Mouse (Mus musculus) lung, postnatal 25 days (tissue): Measurements from ENCODE around the gene Magi1.

Experiments used
- DNase-seq: peaks from one replicate; pipeline ENCODE4 v3.0.0; 2022; ENCODE audit warnings: low spot score

Magi1 gene

GRCm38 (mm10) chr6:93983551-93983950 lies 300.2 kb downstream of the Magi1 start:
- DNase-seq: no peak

- no peak for DNase-seq
Measured at GRCm38 (mm10) chr6:93981211-93981610, 302.5 kb downstream of the Magi1 start.

DNA sequence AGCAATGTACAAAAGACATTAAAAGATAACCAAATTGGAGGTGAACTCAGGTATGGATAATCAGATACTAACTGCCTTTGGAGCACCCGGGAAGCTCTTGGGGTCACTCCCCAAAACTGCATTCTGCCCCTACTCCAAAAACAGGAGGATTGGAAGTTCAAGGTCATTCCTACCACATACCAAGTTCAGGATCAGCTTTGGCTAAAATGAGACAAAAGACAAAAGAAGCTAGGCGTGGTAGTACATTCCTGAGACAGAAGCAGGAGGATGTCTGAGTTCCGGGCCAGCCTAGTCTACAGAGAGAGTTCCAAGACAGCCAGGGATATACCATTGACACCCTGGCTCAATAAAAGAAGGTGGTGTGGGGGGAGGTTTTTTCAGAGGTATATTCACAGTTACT lies 304.5 kb downstream of the Magi1 start:
- no peak for DNase-seq

- no peak for DNase-seq
Measured at GRCm38 (mm10) chr6:93968721-93969120, 315.0 kb downstream of the Magi1 start.

DNA sequence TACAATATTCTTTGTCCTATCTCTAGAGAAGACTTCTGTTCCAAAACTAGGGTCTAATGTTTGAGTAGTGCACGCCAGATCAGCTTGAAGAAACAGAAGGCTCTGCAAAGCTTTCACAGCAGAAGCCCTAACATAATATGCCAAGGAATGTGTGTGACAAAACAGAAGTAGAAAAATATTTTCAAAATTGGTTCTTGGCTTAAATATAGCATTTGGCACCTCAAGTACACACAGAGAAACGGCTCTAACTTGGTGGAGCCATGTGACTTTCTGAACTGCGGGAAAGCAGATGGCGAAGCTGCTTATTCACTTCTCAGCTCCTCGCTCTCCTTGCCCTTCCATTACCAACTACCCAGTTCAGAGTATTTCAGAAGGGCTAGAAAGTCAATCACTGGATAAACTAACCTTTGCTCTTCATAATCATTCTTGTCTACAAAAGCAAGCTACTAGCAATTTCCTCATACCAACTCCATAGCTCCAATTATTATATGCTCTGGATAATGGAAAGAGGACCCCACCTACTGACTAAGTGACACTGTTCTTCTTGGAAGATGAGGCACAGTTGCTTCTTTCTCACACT lies 320.9 kb downstream of the Magi1 start:
- DNase-seq: no peak

- no peak for DNase-seq
Measured at GRCm38 (mm10) chr6:93961782-93962181, 321.9 kb downstream of the Magi1 start.

GRCm38 (mm10) chr6:93957172-93957571 lies 326.5 kb downstream of the Magi1 start:
- no peak for DNase-seq

- DNase-seq: no peak
Measured at GRCm38 (mm10) chr6:93946612-93947011, 337.1 kb downstream of the Magi1 start.

DNA sequence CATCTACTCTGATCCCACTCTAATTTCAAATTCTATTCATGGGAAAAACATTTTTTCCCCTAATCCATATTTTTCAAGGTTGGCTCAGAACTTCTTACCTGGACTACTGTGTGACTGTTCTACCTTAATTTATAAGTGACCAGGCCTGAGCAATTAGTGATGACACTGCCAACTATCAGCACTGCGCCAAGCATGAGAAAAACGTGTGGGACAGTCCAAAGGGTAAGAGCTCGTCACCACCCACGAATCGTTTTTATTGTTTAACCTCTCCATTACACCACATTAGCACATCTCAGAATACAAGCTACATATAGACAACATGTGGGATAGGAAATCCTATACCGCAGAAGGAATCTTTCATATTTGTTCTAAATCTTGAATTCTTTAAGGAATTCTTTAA lies 347.4 kb downstream of the Magi1 start:
- no peak for DNase-seq

GRCm38 (mm10) chr6:93935793-93936192 lies 347.9 kb downstream of the Magi1 start:
- no peak for DNase-seq

DNA sequence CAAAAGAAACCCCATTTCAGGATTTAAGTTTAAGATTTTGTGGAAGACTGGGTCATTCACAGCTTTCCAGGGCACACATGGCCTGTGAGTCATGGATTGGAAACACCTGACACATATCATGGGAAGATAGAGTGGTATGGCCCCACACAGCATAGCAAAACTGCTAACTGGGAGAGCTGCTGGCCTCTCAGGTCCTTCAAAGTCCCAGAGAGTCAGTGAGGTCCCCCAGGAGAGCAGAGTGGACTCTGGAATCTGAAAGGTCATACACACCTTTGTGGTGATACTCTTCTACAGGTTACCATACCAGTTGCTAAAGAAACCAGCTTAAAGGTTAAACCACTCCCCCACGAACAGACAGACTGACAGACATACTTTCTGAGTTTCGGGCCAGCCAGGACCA lies 349.0 kb downstream of the Magi1 start:
- no peak for DNase-seq

- no peak for DNase-seq
Measured at GRCm38 (mm10) chr6:93924568-93924967, 359.1 kb downstream of the Magi1 start.

GRCm38 (mm10) chr6:93923972-93924371 lies 359.7 kb downstream of the Magi1 start:
- DNase-seq: no peak

DNA sequence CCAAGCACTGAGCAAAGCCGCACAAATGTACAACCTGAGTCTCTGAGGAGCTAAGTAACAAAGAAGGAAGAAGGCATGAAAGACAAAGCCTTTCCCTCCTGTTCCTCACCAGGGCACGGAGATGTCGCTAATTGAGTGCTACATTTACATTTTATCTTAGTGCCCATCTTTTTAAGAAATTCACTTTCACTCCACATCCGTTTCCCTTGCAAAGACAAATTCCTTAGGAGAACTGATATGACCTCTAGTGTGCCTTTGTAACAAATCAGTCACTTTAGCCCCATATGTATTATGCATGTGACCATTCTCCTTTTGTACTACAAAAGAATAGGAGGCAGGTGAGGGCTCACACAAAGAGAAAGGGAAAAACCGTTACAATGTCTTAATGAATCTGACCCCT lies 360.4 kb downstream of the Magi1 start:
- DNase-seq: no peak

DNA sequence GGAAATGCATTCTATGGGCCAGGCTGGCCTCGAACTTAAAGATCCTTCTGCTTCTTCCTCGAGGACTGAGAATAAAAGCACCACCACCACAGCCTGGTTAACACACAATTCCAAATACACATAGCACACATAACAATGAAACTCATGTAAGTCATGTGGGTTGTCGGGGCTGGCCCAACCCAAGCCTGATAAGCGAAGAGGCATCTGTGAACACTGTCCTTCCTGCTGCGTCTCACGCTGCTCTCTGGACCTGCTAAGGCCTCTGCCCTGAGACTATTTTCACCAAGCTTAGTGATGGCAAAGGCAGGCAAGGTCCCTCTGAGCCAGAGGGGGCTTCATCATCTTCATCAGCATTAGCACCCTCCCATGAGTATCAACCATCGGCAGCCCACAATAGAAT lies 360.8 kb downstream of the Magi1 start:
- no peak for DNase-seq

- DNase-seq: no peak
Measured at GRCm38 (mm10) chr6:93913226-93913861, 370.4 kb downstream of the Magi1 start.

DNA sequence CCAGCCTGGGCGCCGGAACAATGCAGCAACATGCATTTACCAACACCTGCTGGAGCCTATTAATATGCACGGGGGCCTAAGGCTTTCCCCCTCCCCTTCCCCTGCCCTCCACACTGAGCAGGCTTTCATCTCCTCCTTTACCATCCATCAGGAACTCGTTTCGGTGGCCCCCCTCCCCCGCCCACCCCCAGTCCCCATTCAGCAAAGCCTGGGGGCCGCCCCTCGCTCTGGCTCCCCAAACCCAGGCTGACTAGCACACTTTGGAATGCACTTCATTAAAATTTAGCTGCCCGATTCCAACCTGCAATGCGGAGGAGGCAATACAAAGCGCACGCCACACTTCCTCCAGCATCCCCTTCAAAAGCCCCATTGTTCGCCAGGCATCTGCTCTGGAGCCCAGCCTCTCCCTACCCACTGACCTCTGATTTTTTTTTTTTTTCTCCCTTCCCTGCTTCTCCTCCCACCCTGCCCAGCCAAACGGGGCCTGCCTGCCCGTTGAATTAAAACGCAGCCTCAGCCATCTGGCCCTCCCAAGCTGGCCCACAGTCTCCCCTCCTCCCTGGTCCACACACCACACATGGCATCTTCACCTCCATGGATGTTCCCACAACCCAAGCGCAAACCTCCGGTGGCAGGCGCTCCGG lies 371.0 kb downstream of the Magi1 start:
- no peak for DNase-seq

GRCm38 (mm10) chr6:93912003-93912581 lies 371.6 kb downstream of the Magi1 start:
- no peak for DNase-seq

GRCm38 (mm10) chr6:93911420-93911819 lies 372.3 kb downstream of the Magi1 start:
- no peak for DNase-seq

DNA sequence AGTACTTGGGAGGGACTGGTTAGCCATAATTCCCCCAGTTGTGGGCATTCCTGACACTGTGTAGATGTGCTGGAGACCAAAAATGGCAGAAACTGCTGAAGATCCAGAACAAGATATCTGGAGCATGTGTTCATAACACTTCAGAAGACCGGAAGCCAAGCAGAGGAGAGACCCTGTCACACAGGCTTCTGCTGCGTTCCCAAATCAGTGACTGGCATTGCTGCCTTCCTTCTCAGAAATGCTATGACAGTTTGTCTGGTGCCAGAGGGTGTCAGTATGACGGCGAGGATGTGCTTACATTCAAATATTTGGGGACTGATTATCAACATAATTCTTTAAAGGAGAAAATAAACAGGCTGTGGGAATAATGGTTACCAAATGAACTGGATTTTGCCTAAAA lies 373.7 kb downstream of the Magi1 start:
- DNase-seq: no peak

DNA sequence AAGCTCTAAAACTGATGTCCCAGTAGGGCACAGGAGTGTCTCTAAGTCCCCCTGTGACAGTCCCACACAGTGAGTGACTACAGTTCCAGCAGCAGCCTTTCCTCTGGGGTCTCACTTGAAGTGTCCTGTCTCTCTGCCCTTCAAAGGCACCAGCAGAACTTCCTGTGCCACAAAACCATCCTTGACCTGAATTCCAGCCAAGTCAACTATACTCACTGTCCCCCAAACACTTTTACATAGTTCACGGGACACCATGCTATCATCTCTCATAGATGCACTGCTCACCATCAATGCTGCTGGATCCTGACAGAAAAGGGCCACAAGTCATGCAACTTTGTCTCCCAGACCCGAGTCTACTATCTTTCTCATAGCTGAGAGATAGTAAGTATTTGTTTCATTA lies 378.7 kb downstream of the Magi1 start:
- no peak for DNase-seq

DNA sequence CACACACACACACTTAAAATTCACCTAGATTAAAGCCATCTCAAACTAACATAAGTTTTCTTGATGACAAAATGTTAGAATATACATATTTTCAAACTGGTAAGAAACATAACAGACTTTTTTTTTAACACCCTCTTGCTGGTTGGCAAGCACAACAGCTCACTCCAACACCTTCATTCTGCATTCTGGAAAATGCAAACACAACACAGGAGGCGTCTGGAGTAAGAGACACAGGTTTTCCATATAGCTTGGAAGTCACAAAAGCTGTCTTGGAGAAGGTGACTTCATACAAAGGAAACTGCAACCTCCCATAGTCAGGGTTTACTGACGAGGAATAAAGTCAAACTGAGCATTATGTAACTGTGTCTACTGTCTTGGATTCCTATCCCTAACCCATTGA lies 381.5 kb downstream of the Magi1 start:
- DNase-seq: no peak

DNA sequence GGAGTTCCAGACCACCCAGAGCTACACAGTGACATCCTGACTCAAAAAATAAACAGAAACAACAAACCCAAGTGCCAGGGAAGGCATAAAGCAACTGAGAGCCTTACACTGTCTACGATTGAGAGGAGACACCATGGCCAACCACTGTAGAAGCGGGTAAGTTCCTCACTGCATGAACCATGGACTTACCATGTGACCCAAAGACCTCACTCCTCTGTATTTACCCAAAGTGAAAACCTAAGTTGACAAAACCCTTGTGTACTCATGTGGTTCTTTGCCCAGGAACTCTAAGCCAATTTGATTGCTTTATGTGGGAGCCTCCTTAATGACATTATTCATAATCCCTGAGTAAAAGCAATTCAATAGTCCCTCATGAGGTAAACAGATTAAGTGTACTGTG lies 382.3 kb downstream of the Magi1 start:
- DNase-seq: no peak
